Mouse (Mus musculus): ENCODE measurements at regions not wholly inside any gene's neighbourhood (a gene's known extent, or its start where the extent isn't known, plus 50 kb on each side); places are given as distances from the start of the nearest gene placed in this dataset.

GRCm38 (mm10) chr13:59968584-59969240, 145.8 kb upstream of the Tut7 start:
- TF ChIP-seq CTCF (IDR thresholded peaks at IDR 0.05; ENCODE audit: borderline replicate concordance, insufficient read depth, low read length): no peak
- no peak for TF ChIP-seq POLR2A (IDR thresholded peaks at IDR 0.05; ENCODE audit: low read depth, low read length)
